Mouse (Mus musculus): Measurements from ENCODE around the gene Ncan. TPM values are rescaled to one million over a fixed set of nuclear protein-coding genes. Genes with fewer than 3 reads are reported as not detected.

Ncan gene
- polyA plus RNA-seq, 1 experiment from 2014 or later: 0.05 TPM

DNA sequence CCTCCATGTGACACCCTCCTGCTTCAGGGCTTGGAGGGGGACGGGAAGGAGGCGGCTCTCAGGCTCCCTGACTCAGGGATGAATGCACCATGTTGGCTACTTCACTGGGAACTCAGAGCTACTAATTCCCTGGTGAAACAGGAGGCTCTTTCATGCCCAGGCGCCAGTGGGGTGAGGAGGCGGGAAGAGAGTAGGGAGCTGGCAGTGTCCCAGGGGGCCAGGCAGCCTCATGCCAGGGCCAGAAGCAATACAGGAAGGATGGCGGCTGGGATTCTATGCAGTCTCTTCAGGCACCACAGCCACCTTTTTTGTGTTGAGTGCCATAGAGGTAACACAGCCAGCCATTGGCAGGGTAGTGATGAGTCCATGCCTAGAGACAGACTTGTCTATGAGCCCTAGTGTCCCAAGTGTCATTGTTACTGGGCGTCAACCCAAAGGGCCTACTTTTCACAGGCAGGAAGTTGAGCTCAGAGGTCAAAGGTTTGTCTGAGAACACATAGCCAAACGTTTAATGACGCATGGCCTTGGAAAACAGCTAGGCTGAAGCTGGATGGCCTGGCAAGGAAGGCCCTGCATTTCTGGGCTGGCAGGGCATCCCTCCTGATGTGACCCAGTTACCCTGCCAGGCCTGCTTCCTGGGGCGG lies 8.8 kb upstream of the Ncan start:
- no peak for DNase-seq (ENCODE audit: low spot score)

- DNase-seq (ENCODE audit: low spot score): no peak
Observed at GRCm38 (mm10) chr8:70128435-70128834, 7.8 kb upstream of the Ncan start.

DNA sequence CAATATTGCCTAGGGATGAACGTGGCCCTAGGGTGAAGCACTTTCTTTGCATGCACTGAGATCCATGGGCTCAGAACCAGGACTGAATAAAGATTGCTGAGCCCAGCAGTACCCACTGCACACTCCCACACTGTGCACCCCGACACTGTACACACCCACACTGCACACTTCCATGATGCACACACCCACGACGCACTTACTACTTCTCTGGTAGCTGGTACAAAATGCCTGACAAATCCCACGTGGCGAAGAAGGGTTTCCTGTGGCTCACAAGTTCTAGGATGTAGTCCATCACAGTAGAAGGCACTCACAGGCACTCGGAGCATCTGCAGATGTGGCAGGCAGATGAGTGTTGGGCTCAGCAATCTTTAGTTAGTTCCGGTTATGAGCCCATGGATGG lies 4.3 kb upstream of the Ncan start:
- no peak for DNase-seq (ENCODE audit: low spot score)

DNA sequence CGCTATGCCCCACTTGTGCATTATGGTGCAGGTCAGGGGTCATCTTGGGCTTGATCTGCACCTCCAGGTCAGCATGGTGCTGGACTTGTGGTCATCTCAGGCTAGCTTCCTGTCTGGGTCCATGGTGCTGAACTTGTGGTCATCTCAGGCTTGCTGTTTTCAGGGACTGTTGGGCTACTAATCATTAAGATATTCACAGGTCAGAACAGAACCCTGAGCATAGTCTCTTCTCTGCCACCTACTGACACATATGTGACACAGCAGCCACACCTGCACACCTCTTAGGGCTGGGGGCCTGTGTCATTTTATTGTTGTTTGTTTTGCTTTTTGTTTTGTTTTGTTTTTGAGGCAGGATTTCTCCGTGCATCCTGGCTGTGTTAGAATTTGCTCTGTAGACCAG lies 2.2 kb upstream of the Ncan start:
- DNase-seq (ENCODE audit: low spot score): no peak

DNA sequence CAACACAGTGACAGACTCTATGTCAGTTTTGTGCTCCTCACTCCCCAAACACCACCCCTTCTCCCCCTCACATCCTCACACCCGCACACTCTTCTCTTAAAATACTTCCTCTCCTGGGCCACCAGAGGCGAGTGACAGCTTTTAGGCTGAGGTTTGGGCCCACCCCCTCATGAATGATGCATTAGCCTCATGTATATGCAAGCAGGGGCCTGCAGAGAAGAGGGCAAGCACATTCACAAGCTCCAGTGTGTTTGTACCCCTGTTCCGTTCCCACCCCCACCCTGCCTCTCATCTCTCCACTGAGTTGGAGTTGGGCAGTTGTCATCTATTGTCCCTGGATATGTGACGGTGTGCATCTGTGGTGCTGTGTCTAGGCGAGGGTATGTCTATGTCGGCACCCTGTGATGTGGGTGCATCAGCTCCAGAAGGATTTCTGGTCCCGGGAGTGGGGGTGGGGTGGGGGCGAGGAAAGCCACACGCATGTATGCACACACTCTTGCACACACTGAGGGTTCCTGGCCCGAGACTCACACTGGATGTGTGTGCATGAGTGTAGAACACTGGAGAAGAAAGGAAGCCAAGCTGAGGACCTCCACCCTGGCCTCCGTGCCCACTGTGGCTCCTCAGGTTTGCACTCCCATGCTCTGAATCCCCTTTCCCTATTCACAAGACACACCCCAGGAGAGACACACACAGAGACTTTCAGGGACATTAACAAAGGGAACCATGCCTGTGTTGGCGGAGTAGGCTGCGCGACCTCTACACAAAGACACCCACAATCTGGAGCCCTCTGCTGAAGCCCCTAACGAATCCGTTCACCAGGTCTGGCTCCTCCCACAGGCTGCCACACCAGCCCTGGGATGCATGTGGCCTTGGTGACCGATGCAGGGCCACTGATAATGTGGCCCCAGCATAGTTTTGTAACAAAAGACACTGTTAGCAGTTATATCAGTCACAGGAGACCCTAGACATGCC lies 1.7 kb downstream of the Ncan start:
- DNase-seq (ENCODE audit: low spot score): peak; percentile 8

- peak; percentile 43 for DNase-seq (ENCODE audit: low spot score)
Observed at GRCm38 (mm10) chr8:70117611-70118010, 3.1 kb downstream of the Ncan start.

DNA sequence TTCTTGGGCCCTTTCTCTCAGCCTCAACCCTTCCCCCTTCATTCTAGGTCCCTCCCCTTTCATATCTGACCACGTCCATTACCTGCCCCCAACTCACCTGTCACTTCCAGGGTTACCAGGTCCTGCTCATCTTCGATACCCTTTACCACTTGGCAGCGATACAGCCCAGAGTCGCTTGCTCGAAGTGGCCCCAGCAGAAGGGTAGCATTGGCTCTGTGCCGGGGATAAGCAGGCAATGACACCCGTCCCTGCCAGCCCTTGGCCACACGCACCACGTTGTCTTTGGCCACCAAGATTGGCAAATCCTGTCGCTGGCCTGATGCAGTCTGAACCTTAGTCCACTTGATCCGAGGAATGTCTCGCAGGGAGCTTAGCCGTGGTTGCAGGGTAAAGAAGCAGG lies 5.8 kb downstream of the Ncan start:
- no peak for DNase-seq (ENCODE audit: low spot score)

- no peak for DNase-seq (ENCODE audit: low spot score)
Observed at GRCm38 (mm10) chr8:70114488-70114887, 6.2 kb downstream of the Ncan start.

DNA sequence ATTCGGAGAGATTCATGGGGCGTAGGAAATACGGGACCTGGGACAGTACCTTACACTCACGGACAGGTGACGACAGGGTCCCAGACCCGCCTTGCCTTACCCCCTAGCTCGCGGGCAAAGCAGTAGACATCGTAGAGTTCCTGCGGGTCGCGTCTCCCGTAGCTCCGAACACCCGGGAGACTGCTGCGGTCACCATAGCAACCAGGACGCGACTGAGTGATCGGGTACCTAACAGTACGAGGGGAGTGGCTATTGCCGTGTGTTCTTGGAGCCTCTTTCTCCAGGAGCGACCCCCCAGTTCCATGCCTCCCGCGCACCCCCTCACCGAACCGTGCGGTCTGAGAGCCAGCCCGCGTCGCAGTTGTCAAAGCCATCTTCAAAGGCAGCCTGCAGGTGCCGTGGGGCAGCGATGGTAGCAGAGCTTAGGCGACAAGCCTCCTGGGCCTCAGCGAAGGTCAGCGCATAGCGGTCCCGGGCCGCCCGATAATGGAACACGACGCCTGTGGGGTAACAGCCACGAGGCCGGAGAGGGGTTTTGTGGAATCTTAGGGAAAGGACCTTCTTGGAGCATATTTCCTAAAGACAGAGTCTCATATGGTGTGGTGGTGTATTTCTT lies 8.2 kb downstream of the Ncan start:
- DNase-seq (ENCODE audit: low spot score): no peak

GRCm38 (mm10) chr8:70111192-70111795 lies 9.4 kb downstream of the Ncan start:
- DNase-seq (ENCODE audit: low spot score): no peak

DNA sequence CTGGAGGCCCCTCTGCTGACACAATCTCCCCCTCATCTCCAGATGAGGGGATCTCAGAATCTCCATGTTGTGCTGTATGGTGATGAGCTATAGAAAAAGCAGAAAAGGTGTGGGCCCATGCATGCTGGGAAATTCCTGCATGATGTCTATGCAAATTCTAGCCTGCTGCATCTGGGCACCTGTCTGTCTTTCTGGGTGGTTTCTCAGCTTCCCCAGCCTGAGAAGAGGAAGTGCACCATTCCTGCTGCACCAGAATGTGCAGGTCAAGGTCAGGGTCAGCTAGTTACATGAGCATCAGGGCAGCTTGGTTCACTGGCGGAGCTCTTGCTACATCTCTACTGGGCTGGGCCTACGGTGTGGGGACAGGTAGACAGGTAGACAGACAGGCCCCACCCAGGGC lies 10.2 kb downstream of the Ncan start:
- no peak for DNase-seq (ENCODE audit: low spot score)

- DNase-seq (ENCODE audit: low spot score): no peak
Observed at GRCm38 (mm10) chr8:70104922-70105321, 15.8 kb downstream of the Ncan start.

GRCm38 (mm10) chr8:70104506-70104905 lies 16.2 kb downstream of the Ncan start:
- DNase-seq (ENCODE audit: low spot score): peak; percentile 65

- DNase-seq (ENCODE audit: low spot score): no peak
Observed at GRCm38 (mm10) chr8:70100241-70100640, 20.4 kb downstream of the Ncan start.

DNA sequence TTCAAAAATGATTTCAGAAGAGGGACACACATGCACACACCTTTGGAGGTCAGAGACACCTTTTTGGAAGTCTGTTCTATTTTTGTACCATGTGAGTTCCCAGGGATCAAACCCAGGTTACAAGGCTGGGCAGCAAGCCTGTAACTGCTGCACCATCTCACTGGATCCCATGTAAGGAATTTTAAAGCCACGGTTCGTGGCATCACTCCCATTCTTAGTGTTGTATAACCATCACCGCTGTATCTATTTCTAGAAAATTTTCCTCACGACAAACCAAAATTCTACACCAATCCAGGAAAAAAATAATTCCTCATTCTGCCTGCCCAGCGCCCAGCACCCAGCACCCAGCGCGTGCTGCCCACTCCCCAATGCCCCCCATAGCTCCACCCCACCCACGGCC lies 21.4 kb downstream of the Ncan start:
- DNase-seq (ENCODE audit: low spot score): no peak

- DNase-seq (ENCODE audit: low spot score): no peak
Observed at GRCm38 (mm10) chr8:70092786-70093185, 27.9 kb downstream of the Ncan start.

GRCm38 (mm10) chr8:70089296-70089960 lies 31.2 kb downstream of the Ncan start:
- DNase-seq (ENCODE audit: low spot score): no peak

GRCm38 (mm10) chr8:70087836-70088650 lies 32.6 kb downstream of the Ncan start:
- DNase-seq (ENCODE audit: low spot score): peak; percentile 19

- DNase-seq (ENCODE audit: low spot score): no peak
Observed at GRCm38 (mm10) chr8:70087237-70087636, 33.4 kb downstream of the Ncan start.

GRCm38 (mm10) chr8:70086151-70086550 lies 34.5 kb downstream of the Ncan start:
- no peak for DNase-seq (ENCODE audit: low spot score)

All from thymus, postnatal 0 days (tissue).